Mouse (Mus musculus): ENCODE data around the gene Klkb1. TPM values are rescaled to one million over a fixed set of nuclear protein-coding genes. Genes with fewer than 3 reads are reported as not detected.

Klkb1 gene
- total and polyA plus RNA-seq, 3 experiments: not detected

DNA sequence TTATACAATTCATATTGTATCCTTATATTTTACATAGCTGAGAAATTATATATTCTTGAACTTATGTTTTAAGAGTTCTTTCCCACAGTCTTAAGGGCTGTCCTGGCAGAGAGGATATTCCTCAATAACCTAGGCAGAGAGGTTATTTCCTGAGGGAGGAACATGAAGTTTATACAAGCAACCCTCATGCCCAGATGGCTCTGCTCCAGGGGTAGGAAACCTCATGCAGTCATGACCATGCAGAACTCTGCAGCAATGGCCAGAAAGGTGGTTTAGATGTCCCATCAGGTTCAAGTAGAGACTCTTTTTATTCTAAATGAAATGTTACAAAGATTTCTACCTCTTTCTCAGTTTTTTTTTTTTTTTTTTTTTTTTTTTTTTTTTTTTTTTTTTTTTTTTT lies 25.6 kb downstream of the Klkb1 start:
- TF ChIP-seq NRF1 (IDR thresholded peaks at IDR 0.05; ENCODE audit: insufficient read depth, low read depth, low read length, poor library complexity, severe bottlenecking): no peak
- TF ChIP-seq ZMIZ1 (IDR thresholded peaks at IDR 0.05; ENCODE audit: low read depth, low read length): no peak
- TF ChIP-seq POLR2AphosphoS5 (IDR thresholded peaks at IDR 0.05; ENCODE audit: borderline replicate concordance, low read depth, low read length): no peak
- TF ChIP-seq ZNF384 (IDR thresholded peaks at IDR 0.05; ENCODE audit: low read depth, low read length): no peak
- TF ChIP-seq SIN3A (IDR thresholded peaks at IDR 0.05; ENCODE audit: low read length): no peak
- no peak for TF ChIP-seq E2F4 (IDR thresholded peaks at IDR 0.05; ENCODE audit: borderline replicate concordance, low read depth, low read length)
- TF ChIP-seq RAD21 (IDR thresholded peaks at IDR 0.05; ENCODE audit: low read depth, low read length): no peak
- TF ChIP-seq MXI1 (IDR thresholded peaks at IDR 0.05; ENCODE audit: low read depth, low read length): no peak
- TF ChIP-seq CTCF (IDR thresholded peaks at IDR 0.05 in 2 of 3, conservative IDR thresholded peaks at IDR 0.05 in 1 of 3; ENCODE audit: control insufficient read depth in 1 of 3, insufficient read depth in 1 of 3, low read depth in 2 of 3, low read length in 3 of 3, poor library complexity in 1 of 3, severe bottlenecking in 1 of 3): no peak
- TF ChIP-seq TBP (IDR thresholded peaks at IDR 0.05; ENCODE audit: low read depth, low read length): no peak
- TF ChIP-seq ELF1 (IDR thresholded peaks at IDR 0.05; ENCODE audit: low read depth, low read length): no peak
- TF ChIP-seq MAZ (IDR thresholded peaks at IDR 0.05; ENCODE audit: low read depth, low read length): no peak
- TF ChIP-seq POLR2AphosphoS2 (IDR thresholded peaks at IDR 0.05; ENCODE audit: low read length): no peak
- no peak for TF ChIP-seq MAFK (IDR thresholded peaks at IDR 0.05; ENCODE audit: borderline replicate concordance, low read depth, low read length)
- no peak for TF ChIP-seq ZKSCAN1 (IDR thresholded peaks at IDR 0.05; ENCODE audit: low read depth, low read length)
- TF ChIP-seq RCOR1 (IDR thresholded peaks at IDR 0.05; ENCODE audit: low read depth, low read length): no peak
- no peak for TF ChIP-seq MYC (IDR thresholded peaks at IDR 0.05; ENCODE audit: low read depth, low read length)
- no peak for TF ChIP-seq GATA1 (IDR thresholded peaks at IDR 0.05; ENCODE audit: low read depth, low read length)
- no peak for TF ChIP-seq EP300 (IDR thresholded peaks at IDR 0.05; ENCODE audit: low read depth in 1 of 2, low read length in 2 of 2)
- TF ChIP-seq TAL1 (IDR thresholded peaks at IDR 0.05; ENCODE audit: low read length): no peak
- Histone ChIP-seq H3K4me1 (ENCODE audit: control insufficient read depth in 1 of 2, insufficient read depth in 2 of 2, low read length in 2 of 2) (no peaks in the 10 kb centered on the region), H3K27me3 (ENCODE audit: control insufficient read depth in 1 of 2, insufficient read depth in 2 of 2, low read length in 2 of 2) (no peaks in the 10 kb centered on the region), H3K36me3 (ENCODE audit: control insufficient read depth in 1 of 2, insufficient read depth in 2 of 2, low read length in 2 of 2) (no peaks in the 10 kb centered on the region), H3K27ac (ENCODE audit: control insufficient read depth, low read depth, low read length) (no peak overlapping the region), H3K4me3 (ENCODE audit: control insufficient read depth in 1 of 2, insufficient read depth in 1 of 2, low read depth in 2 of 2, low read length in 2 of 2) (no peak overlapping the region), H3K9ac (ENCODE audit: control insufficient read depth, low read depth, low read length, poor library complexity, severe bottlenecking) (no peak overlapping the region), H3K9me3 (replicated peaks; ENCODE audit: insufficient read depth, low read length) (no peaks in the 10 kb centered on the region), H3K79me2 (ENCODE audit: control insufficient read depth, insufficient read depth, low read length, poor library complexity) (no peaks in the 10 kb centered on the region)
- DNase-seq (ENCODE audit: low read depth, low spot score): no peak

GRCm38 (mm10) chr8:45268485-45268884 lies 26.2 kb downstream of the Klkb1 start:
- Histone ChIP-seq H3K9me3 (replicated peaks; ENCODE audit: insufficient read depth, low read length) (no peaks in the 10 kb centered on the region), H3K36me3 (ENCODE audit: control insufficient read depth in 1 of 2, insufficient read depth in 2 of 2, low read length in 2 of 2) (no peaks in the 10 kb centered on the region), H3K27me3 (ENCODE audit: control insufficient read depth in 1 of 2, insufficient read depth in 2 of 2, low read length in 2 of 2) (no peaks in the 10 kb centered on the region), H3K79me2 (ENCODE audit: control insufficient read depth, insufficient read depth, low read length, poor library complexity) (no peaks in the 10 kb centered on the region), H3K27ac (ENCODE audit: control insufficient read depth, low read depth, low read length) (no peak overlapping the region), H3K4me3 (ENCODE audit: control insufficient read depth in 1 of 2, insufficient read depth in 1 of 2, low read depth in 2 of 2, low read length in 2 of 2) (no peak overlapping the region), H3K9ac (ENCODE audit: control insufficient read depth, low read depth, low read length, poor library complexity, severe bottlenecking) (no peak overlapping the region), H3K4me1 (ENCODE audit: control insufficient read depth in 1 of 2, insufficient read depth in 2 of 2, low read length in 2 of 2) (no peaks in the 10 kb centered on the region)
- DNase-seq (ENCODE audit: low read depth, low spot score): no peak
- TF ChIP-seq E2F4 (IDR thresholded peaks at IDR 0.05; ENCODE audit: borderline replicate concordance, low read depth, low read length) (no peak), RAD21 (IDR thresholded peaks at IDR 0.05; ENCODE audit: low read depth, low read length) (no peak), SMC3 (IDR thresholded peaks at IDR 0.05; ENCODE audit: low read depth, low read length) (no peak), EP300 (IDR thresholded peaks at IDR 0.05; ENCODE audit: low read depth in 1 of 2, low read length in 2 of 2) (no peak), MAFK (IDR thresholded peaks at IDR 0.05; ENCODE audit: borderline replicate concordance, low read depth, low read length) (no peak), POLR2A (IDR thresholded peaks at IDR 0.05; ENCODE audit: control insufficient read depth in 1 of 2, insufficient read depth in 1 of 2, low read depth in 1 of 2, low read length in 2 of 2, poor library complexity in 1 of 2) (no peak), HCFC1 (IDR thresholded peaks at IDR 0.05; ENCODE audit: low read depth, low read length) (no peak), TCF12 (IDR thresholded peaks at IDR 0.05; ENCODE audit: low read depth, low read length) (no peak), POLR2AphosphoS2 (IDR thresholded peaks at IDR 0.05; ENCODE audit: low read length) (no peak), CTCF (IDR thresholded peaks at IDR 0.05 in 2 of 3, conservative IDR thresholded peaks at IDR 0.05 in 1 of 3; ENCODE audit: control insufficient read depth in 1 of 3, insufficient read depth in 1 of 3, low read depth in 2 of 3, low read length in 3 of 3, poor library complexity in 1 of 3, severe bottlenecking in 1 of 3) (no peak), GATA1 (IDR thresholded peaks at IDR 0.05; ENCODE audit: low read depth, low read length) (no peak), MEF2A (IDR thresholded peaks at IDR 0.05; ENCODE audit: extremely low read depth, insufficient replicate concordance, low read depth, low read length, poor library complexity, severe bottlenecking) (no peak), MYB (IDR thresholded peaks at IDR 0.05; ENCODE audit: low read depth, low read length) (no peak), RCOR1 (IDR thresholded peaks at IDR 0.05; ENCODE audit: low read depth, low read length) (no peak), POLR2AphosphoS5 (IDR thresholded peaks at IDR 0.05; ENCODE audit: borderline replicate concordance, low read depth, low read length) (no peak), CHD2 (IDR thresholded peaks at IDR 0.05; ENCODE audit: low read length) (no peak), TBP (IDR thresholded peaks at IDR 0.05; ENCODE audit: low read depth, low read length) (no peak), ZC3H11A (IDR thresholded peaks at IDR 0.05; ENCODE audit: low read depth, low read length) (no peak)
